Mouse (Mus musculus): ENCODE results near the gene Ccdc172.

GRCm38 (mm10) chr19:58536691-58537090 lies 24.9 kb downstream of the Ccdc172 start:
- TF ChIP-seq CTCF (IDR thresholded peaks at IDR 0.05; ENCODE audit: low read depth, low read length) = no peak
- TF ChIP-seq GATA1 (IDR thresholded peaks at IDR 0.05; ENCODE audit: borderline replicate concordance, low read length) = no peak
- no peak for TF ChIP-seq TAL1 (conservative IDR thresholded peaks at IDR 0.05; ENCODE audit: low read depth, low read length)
- no peak for TF ChIP-seq POLR2AphosphoS5 (IDR thresholded peaks at IDR 0.05; ENCODE audit: insufficient replicate concordance, low read depth, low read length)
- no peak for TF ChIP-seq GATA2 (IDR thresholded peaks at IDR 0.05; ENCODE audit: borderline replicate concordance, low read depth, low read length)
